Mouse (Mus musculus) 3T3-L1 (cell line): ENCODE data around the gene Zfp42.

ENCODE experiments used
- DNase-seq: peaks from one replicate; pipeline ENCODE4 v3.0.0-alpha.2; 2015; ENCODE audit warnings: low read depth, low spot score

Zfp42 gene

GRCm38 (mm10) chr8:43251653-43252052 lies 55.1 kb downstream of the Zfp42 start:
- peak; percentile 2 for DNase-seq

DNA sequence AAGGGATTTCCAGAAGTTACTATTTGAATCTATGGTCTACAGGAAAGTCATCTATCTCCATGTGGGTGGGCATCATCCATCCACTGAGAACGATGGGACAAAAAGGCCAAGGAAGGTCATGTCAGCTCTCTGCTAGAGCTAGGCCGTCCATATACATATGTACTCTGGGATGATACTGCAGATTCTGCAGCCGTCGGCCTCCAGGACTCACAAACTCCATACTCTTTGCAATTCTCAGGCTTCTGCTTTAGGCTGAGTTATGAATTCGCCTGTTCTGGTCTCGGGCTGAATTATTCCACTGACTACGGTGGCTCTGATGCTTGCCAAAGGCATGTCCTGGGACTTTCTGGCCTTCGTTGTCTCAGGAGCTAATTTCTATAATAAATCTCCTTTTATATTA lies 58.1 kb downstream of the Zfp42 start:
- no peak for DNase-seq
